Mouse (Mus musculus) liver, adult 2 months (tissue): Measurements from ENCODE around the gene Pde8b.

ENCODE experiments used
- CTCF ChIP-seq: fragments of 200-500 bp; IDR thresholded peaks from 2 replicates; pipeline ENCODE4 v1.5.1; 2011; ENCODE audit warnings: low read depth, low read length, control low read depth
- POLR2A ChIP-seq: fragments of 200-500 bp; IDR thresholded peaks from 2 replicates; pipeline ENCODE4 v1.6.1; 2011; ENCODE audit warnings: low read length, control low read depth; ENCODE audit not compliant: insufficient read depth; ENCODE audit errors: extremely low read depth

DNA sequence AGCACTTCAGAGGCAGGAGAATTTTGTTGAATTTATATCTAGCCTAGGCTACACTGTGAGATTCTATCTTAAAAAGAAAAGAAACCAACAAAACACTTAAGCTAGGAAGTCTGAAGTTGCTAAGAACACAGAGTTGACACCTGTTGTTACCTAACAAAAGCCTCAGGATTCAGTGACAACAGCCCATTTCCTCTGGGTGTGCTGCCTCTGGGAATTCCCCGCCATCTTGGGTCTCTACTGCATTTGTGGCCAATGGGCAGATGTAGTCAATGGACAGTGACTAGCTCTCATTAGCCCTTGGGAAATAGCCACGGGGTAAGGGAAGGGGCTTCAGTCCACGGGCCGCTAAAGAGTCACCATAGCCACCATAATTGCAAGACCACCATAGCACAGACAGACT is 41.8 kb upstream of the Pde8b start:
- TF ChIP-seq POLR2A (no peak), CTCF (no peak)
